Mouse (Mus musculus) midbrain, embryonic 11.5 days (tissue): ENCODE results near the gene Bco2. TPM values are rescaled to one million over a fixed set of nuclear protein-coding genes. Genes with fewer than 3 reads are reported as not detected.

Experiments used
- ATAC-seq: fragments of 200-750 bp; cut with Nextera tagmentation; 2 replicates; pipeline ENCODE4 v1.8.0; 2017; ENCODE audit warnings: moderate TSS enrichment, moderate library complexity; ENCODE audit not compliant: low FRiP score
- DNase-seq: peaks from one replicate; pipeline ENCODE4 v3.0.0; 2015; ENCODE audit warnings: low spot score; ENCODE audit errors: missing footprints
- H3K27ac ChIP-seq: fragments of 300-500 bp; sonication (generic); 2 replicates; pipeline ENCODE4 v1.5.1; 2014; ENCODE audit warnings: low read depth, low read length
- H3K27me3 ChIP-seq: fragments of 300-500 bp; sonication (generic); 2 replicates; pipeline ENCODE4 v1.6.1; 2014; ENCODE audit warnings: mild to moderate bottlenecking, low read length, moderate library complexity, mixed read lengths; ENCODE audit not compliant: control insufficient read depth, insufficient read depth
- H3K36me3 ChIP-seq: fragments of 300-500 bp; sonication (generic); 2 replicates; pipeline ENCODE4 v1.6.1; 2014; ENCODE audit warnings: mild to moderate bottlenecking, low read length, moderate library complexity, mixed read lengths; ENCODE audit not compliant: control insufficient read depth, insufficient read depth
- H3K4me1 ChIP-seq: fragments of 300-500 bp; sonication (generic); 2 replicates; pipeline ENCODE4 v1.6.1; 2014; ENCODE audit warnings: low read length; ENCODE audit not compliant: control insufficient read depth, insufficient read depth
- H3K4me2 ChIP-seq: fragments of 300-500 bp; sonication (generic); 2 replicates; pipeline ENCODE4 v1.6.1; 2014; ENCODE audit warnings: mild to moderate bottlenecking, moderate library complexity
- H3K4me3 ChIP-seq: fragments of 300-500 bp; sonication (generic); 2 replicates; pipeline ENCODE4 v1.5.1; 2014; ENCODE audit warnings: low read depth, low read length
- H3K9ac ChIP-seq: fragments of 300-500 bp; sonication (generic); 2 replicates; pipeline ENCODE4 v1.6.1; 2014; ENCODE audit warnings: low read length
- H3K9me3 ChIP-seq: fragments of 300-500 bp; sonication (generic); 2 replicates; pipeline ENCODE4 v1.6.1; 2016; ENCODE audit warnings: low read length; ENCODE audit not compliant: control insufficient read depth
- whole genome bisulfite sequencing: fragments of 180-500 bp; shearing (Covaris S2); extraction: QIAGEN DNeasy Blood & Tissue Kit; methylation state at CpG from one replicate; pipeline ENCODE4 v1.1.7; 2014; 5-methylcytosine and 5-hydroxymethylcytosine counted together
- polyA plus RNA-seq: library from polyadenylated mRNA; unstranded; fragments of >200 nt; fragmentation: Nextera tagmentation; extraction: Ambion mirVana; gene quantifications from 2 replicates; pipeline ENCODE4 v1.2.1, GENCODE M21; 2014

The Bco2 gene
- polyA plus RNA-seq, 1 experiment from 2014 or later, result 0.40 TPM

- Histone ChIP-seq H3K4me3 (no peak overlapping the region), H3K4me2 (no peak overlapping the region), H3K27ac (no peak overlapping the region), H3K9ac (no peak overlapping the region), H3K4me1 (no peaks in the 10 kb centered on the region), H3K27me3 (no peaks in the 10 kb centered on the region), H3K9me3 (no peaks in the 10 kb centered on the region), H3K36me3 (no peaks in the 10 kb centered on the region)
- WGBS, result 80% methylated on average over 7 of the region's 7 CpGs
- DNase-seq (no peak), ATAC-seq (no peak)
Measured at GRCm38 (mm10) chr9:50507570-50507969, 47.4 kb downstream of the Bco2 start.

GRCm38 (mm10) chr9:50505405-50505804, 49.6 kb downstream of the Bco2 start:
- no peak overlapping the region for H3K4me2 ChIP-seq
- DNase-seq (no peak), ATAC-seq (no peak)
- no peaks in the 10 kb centered on the region for H3K4me1 ChIP-seq
- H3K9ac ChIP-seq, result no peak overlapping the region
- H3K4me3 ChIP-seq, result no peak overlapping the region
- H3K27me3 ChIP-seq, result no peaks in the 10 kb centered on the region
- no peak overlapping the region for H3K27ac ChIP-seq
- 69% methylated on average over 6 of the region's 6 CpGs for WGBS
- no peaks in the 10 kb centered on the region for H3K36me3 ChIP-seq
- H3K9me3 ChIP-seq, result no peaks in the 10 kb centered on the region

- no peak overlapping the region for H3K4me3 ChIP-seq
- no peak overlapping the region for H3K4me2 ChIP-seq
- H3K9ac ChIP-seq, result no peak overlapping the region
- 86% methylated on average over 3 of the region's 3 CpGs for WGBS
- no peaks in the 10 kb centered on the region for H3K27me3 ChIP-seq
- ATAC-seq, result no peak
- no peak for DNase-seq
- no peaks in the 10 kb centered on the region for H3K36me3 ChIP-seq
- no peaks in the 10 kb centered on the region for H3K9me3 ChIP-seq
- H3K4me1 ChIP-seq, result no peaks in the 10 kb centered on the region
- H3K27ac ChIP-seq, result no peak overlapping the region
Measured at GRCm38 (mm10) chr9:50502949-50503348, 52.0 kb downstream of the Bco2 start.

- Histone ChIP-seq H3K27me3 (no peaks in the 10 kb centered on the region), H3K9me3 (no peaks in the 10 kb centered on the region), H3K9ac (0 out of 2 replicates have a peak overlapping the region, but pooled peaks have one; percentile 35), H3K4me2 (peak overlapping the region; percentile 37), H3K4me3 (peak overlapping the region; percentile 18; the same call in 1 of the 2 replicates), H3K4me1 (peaks cover 3% of the 10 kb centered on the region), H3K36me3 (no peaks in the 10 kb centered on the region), H3K27ac (no peak overlapping the region)
- whole genome bisulfite sequencing, result 30% methylated on average over 14 of the region's 14 CpGs
- peak; percentile 89 for DNase-seq
- peak; percentile 77 for ATAC-seq
Measured at GRCm38 (mm10) chr9:50500974-50501501, 53.9 kb downstream of the Bco2 start.

- no peak; the same call in 1 of the 2 replicates for ATAC-seq
- 79% methylated on average over 15 of the region's 15 CpGs for WGBS
Measured at GRCm38 (mm10) chr9:50500467-50500973, 54.5 kb downstream of the Bco2 start.

GRCm38 (mm10) chr9:50499781-50500180, 55.2 kb downstream of the Bco2 start:
- no peak for DNase-seq
- Histone ChIP-seq H3K4me1 (peaks cover 7% of the 10 kb centered on the region), H3K27ac (no peak overlapping the region), H3K4me3 (no peak overlapping the region), H3K9ac (no peak overlapping the region), H3K4me2 (no peak overlapping the region), H3K36me3 (no peaks in the 10 kb centered on the region), H3K9me3 (no peaks in the 10 kb centered on the region), H3K27me3 (no peaks in the 10 kb centered on the region)
- 88% methylated on average over 3 of the region's 3 CpGs for WGBS
- no peak for ATAC-seq

More at GRCm38 (mm10) chr9:50500467-50500973, 54.5 kb downstream of the Bco2 start:
- no peak overlapping the region for H3K9ac ChIP-seq
- no peaks in the 10 kb centered on the region for H3K9me3 ChIP-seq
- peak overlapping the region; percentile 18; the same call in 1 of the 2 replicates for H3K4me3 ChIP-seq
- H3K4me1 ChIP-seq, result peaks cover 7% of the 10 kb centered on the region
- DNase-seq, result peak; percentile 85
- H3K4me2 ChIP-seq, result peak overlapping the region; percentile 37
- no peaks in the 10 kb centered on the region for H3K36me3 ChIP-seq
- H3K27me3 ChIP-seq, result no peaks in the 10 kb centered on the region
- no peak overlapping the region for H3K27ac ChIP-seq

GRCm38 (mm10) chr9:50498815-50499214, 56.2 kb downstream of the Bco2 start:
- 87% methylated on average over 16 of the region's 16 CpGs for WGBS
- H3K4me3 ChIP-seq, result no peak overlapping the region
- ATAC-seq, result no peak
- no peaks in the 10 kb centered on the region for H3K36me3 ChIP-seq
- no peaks in the 10 kb centered on the region; the same call in 1 of the 2 replicates for H3K27me3 ChIP-seq
- peaks cover 7% of the 10 kb centered on the region for H3K4me1 ChIP-seq
- no peak overlapping the region for H3K4me2 ChIP-seq
- H3K9ac ChIP-seq, result no peak overlapping the region
- no peak for DNase-seq
- H3K27ac ChIP-seq, result no peak overlapping the region
- H3K9me3 ChIP-seq, result no peaks in the 10 kb centered on the region

GRCm38 (mm10) chr9:50497536-50497935, 57.4 kb downstream of the Bco2 start:
- Histone ChIP-seq H3K9ac (no peak overlapping the region), H3K36me3 (no peaks in the 10 kb centered on the region), H3K4me1 (peaks cover 7% of the 10 kb centered on the region), H3K27me3 (no peaks in the 10 kb centered on the region; the same call in 1 of the 2 replicates), H3K4me3 (no peak overlapping the region), H3K9me3 (no peaks in the 10 kb centered on the region), H3K4me2 (no peak overlapping the region), H3K27ac (no peak overlapping the region)
- no peak for DNase-seq
- ATAC-seq, result no peak
- WGBS, result 89% methylated on average over 2 of the region's 2 CpGs

- no peak for ATAC-seq
- no peak overlapping the region for H3K27ac ChIP-seq
Measured at GRCm38 (mm10) chr9:50497076-50497475, 57.9 kb downstream of the Bco2 start.

More at GRCm38 (mm10) chr9:50497076-50497475, 57.9 kb downstream of the Bco2 start:
- Histone ChIP-seq H3K4me1 (peaks cover 7% of the 10 kb centered on the region), H3K9ac (no peak overlapping the region), H3K4me3 (no peak overlapping the region), H3K9me3 (no peaks in the 10 kb centered on the region), H3K4me2 (no peak overlapping the region), H3K27me3 (no peaks in the 10 kb centered on the region; the same call in 1 of the 2 replicates), H3K36me3 (no peaks in the 10 kb centered on the region)
- DNase-seq, result peak; percentile 56
- 86% methylated on average over 6 of the region's 6 CpGs for WGBS
